Mouse (Mus musculus): Measurements from ENCODE around the gene Fam206a.

Gene Fam206a

DNA sequence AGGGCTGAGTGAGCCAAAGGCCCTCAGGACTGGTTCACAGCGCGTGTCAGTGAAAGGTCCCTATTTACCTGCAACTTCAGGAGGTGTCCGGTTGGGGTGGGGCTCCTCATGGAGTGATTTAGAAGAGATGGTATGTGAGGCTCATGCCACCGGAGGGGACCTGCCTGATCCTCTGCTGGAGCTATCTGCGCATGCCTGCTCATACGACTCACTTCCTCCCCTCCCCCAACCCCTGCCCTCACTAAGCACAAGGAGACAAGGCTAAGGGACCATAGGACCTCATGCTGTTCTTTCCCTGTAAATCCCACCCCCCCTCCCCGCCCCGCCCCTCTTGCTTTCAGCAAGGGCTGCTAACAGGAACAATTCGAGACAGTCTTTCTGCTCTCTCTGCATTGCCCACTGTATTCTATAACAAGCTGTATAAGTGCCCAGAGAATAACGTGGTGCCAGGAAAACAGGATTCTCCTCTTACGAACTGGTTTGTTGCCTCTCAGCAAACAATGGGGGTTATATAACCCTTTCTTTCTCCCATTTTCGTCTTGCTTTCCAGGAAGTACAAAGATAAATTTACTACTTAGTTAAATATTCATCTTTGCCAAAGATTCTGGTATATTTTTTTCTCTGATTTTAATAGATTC is 43.9 kb downstream of the Fam206a start:
- DNase-seq: no peak

DNA sequence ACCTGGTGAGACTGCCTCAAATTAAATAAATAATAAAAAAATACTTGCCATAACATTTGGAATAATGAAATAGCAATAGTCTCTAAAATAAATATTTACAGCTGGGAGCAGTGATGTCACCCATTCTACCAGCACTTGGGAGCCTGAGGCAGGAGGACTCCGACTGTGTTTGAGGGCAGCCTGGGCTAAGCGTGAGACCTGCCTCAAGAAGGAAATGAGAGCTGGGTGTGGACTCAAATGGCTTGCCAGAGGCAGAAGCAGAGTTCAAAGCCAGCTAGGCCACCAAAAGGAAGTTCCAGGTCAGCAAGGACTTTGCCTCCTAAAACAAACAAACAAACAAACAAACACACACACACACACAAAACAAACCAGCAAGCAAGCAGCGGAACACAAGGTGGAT is 45.3 kb downstream of the Fam206a start:
- no peak for DNase-seq

DNA sequence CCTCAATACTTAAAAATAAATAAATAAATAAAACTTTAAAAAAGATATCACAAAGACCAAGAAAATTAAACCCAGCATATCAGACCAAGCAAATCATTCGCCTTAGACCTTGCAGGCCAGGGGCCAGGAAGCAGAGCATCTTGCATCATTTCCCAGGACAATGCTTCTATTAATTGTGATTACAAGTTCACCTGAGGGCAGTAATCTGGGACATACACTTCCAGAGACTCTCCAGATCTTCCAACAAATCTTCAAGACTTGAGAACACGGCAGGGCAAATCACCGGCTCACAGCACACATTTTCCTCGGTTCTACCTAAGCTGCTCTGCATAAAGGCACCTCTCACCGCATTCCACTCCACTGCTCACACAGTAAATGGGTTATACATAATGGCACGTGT is 45.9 kb downstream of the Fam206a start:
- no peak for DNase-seq

DNA sequence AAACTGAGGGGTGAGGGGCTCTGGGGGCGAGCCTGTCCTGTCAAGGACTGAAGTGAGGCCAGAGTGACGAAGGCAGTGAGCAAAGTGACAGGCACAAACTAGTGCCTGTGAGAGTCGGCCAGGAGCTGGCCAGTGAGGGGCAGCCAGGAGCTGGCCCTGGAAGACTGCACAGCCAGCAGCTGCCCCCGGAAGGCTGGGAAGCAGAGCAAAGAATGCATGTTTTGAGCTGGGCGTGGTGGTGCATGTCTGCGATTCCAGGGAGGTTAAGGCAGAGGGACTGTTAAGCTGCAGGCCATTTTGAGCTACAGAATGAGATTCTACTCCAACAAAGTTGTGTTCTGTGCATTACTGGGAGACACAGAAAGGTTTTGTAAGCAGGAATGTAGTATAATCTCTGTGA is 48.6 kb downstream of the Fam206a start:
- DNase-seq: no peak

DNA sequence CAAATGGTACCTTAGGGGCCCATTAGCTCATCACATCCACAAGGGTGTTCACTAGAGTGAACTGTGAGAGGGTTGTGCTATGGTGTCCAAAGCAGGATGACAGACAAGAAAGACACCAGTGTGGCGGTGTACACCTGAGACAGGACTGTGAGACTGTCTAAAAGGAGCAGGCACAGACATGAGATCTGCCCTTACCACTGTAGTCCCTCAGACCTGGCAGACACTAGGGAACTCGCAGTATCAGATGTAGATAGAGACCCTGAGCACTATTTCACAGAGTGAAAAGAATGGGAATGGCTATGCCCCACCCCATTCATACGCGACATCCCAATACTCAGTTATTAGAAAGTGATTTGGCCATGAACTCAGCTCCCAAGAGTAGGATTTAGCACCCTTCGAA is 53.8 kb downstream of the Fam206a start:
- no peak for DNase-seq

DNA sequence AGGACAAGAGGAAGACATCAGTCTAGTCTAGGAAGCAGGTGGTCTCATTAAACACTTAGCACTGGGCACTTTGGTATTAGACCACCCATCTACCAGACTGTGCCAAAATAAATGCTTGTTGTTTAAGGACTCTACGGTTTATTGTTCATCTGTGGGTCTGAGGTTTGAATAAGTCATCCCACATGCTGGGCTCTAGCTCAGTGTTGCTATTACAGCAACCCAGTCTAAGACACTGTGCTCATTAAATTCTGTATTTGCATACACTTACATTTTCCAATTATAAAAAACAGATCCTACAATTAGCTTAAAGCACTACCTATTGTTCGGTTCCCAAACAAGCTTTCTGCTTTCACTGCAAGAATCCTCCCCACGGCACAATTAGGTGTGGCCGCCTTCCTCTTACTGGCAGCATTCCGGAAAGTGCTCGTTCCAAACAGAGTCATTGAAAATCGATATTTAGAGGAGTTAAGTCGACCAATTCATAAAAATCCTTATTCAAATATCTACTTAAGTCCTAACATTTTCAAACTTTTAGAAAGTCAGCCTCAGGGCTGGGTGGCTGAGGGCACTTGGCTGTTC is 54.3 kb downstream of the Fam206a start:
- no peak for DNase-seq

DNA sequence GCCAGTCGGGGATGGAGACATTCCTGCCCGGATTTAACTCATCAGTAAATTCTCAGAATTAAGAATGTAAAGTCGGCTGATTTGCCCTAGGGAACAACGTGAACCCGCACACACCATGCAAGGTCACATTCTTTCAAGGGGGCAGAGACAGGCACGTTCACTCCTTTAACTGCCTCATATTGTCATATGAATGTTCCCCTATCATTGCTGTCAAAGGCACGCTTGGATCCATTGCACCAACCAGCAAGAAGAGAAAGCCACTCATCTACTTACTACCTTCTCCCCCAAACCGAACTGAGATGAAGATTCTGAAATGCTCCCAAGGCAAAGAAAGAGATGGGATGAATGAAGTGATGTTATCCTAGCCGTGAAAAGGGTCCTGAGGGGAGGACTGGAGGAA is 56.6 kb downstream of the Fam206a start:
- DNase-seq: no peak

Data from right cerebral cortex, postnatal 4 days (tissue).